Mouse (Mus musculus): Measurements from ENCODE around the gene Iqub. TPM values are rescaled to one million over a fixed set of nuclear protein-coding genes. Genes with fewer than 3 reads are reported as not detected.

Gene Iqub
- polyA plus RNA-seq, 1 experiment, result not detected

- TF ChIP-seq GATA1 (IDR thresholded peaks at IDR 0.05; ENCODE audit: low read length), result no peak
These were observed 12.5 kb upstream of the Iqub start, which contains the start of gene Ndufa5 for GRCm38 (mm10) chr6:24527155-24528063. Gene Ndufa5 (minus strand): TSS chr6:24528013.

GRCm38 (mm10) chr6:24525705-24526104 is 10.8 kb upstream of the Iqub start:
- TF ChIP-seq GATA1 (IDR thresholded peaks at IDR 0.05; ENCODE audit: low read length), result no peak

GRCm38 (mm10) chr6:24516197-24516596 is 1.3 kb upstream of the Iqub start:
- TF ChIP-seq GATA1 (IDR thresholded peaks at IDR 0.05; ENCODE audit: low read length), result no peak

GRCm38 (mm10) chr6:24504141-24504540 is 10.7 kb downstream of the Iqub start:
- no peak for TF ChIP-seq GATA1 (IDR thresholded peaks at IDR 0.05; ENCODE audit: low read length)

- TF ChIP-seq GATA1 (IDR thresholded peaks at IDR 0.05; ENCODE audit: low read length), result no peak
These were observed 24.5 kb downstream of the Iqub start for GRCm38 (mm10) chr6:24490341-24490740.

GRCm38 (mm10) chr6:24486530-24486929 is 28.3 kb downstream of the Iqub start:
- no peak for TF ChIP-seq GATA1 (IDR thresholded peaks at IDR 0.05; ENCODE audit: low read length)

GRCm38 (mm10) chr6:24470571-24471132 is 44.2 kb downstream of the Iqub start:
- no peak for TF ChIP-seq GATA1 (IDR thresholded peaks at IDR 0.05; ENCODE audit: low read length)

- no peak for TF ChIP-seq GATA1 (IDR thresholded peaks at IDR 0.05; ENCODE audit: low read length)
These were observed 44.7 kb downstream of the Iqub start for GRCm38 (mm10) chr6:24470135-24470534.

GRCm38 (mm10) chr6:24456097-24456496 is 58.8 kb downstream of the Iqub start:
- no peak for TF ChIP-seq GATA1 (IDR thresholded peaks at IDR 0.05; ENCODE audit: low read length)

GRCm38 (mm10) chr6:24451026-24451821 is 63.6 kb downstream of the Iqub start:
- TF ChIP-seq GATA1 (IDR thresholded peaks at IDR 0.05; ENCODE audit: low read length), result no peak

GRCm38 (mm10) chr6:24450241-24450640 is 64.6 kb downstream of the Iqub start:
- TF ChIP-seq GATA1 (IDR thresholded peaks at IDR 0.05; ENCODE audit: low read length), result no peak

GRCm38 (mm10) chr6:24416056-24416455 is 98.8 kb downstream of the Iqub start:
- TF ChIP-seq GATA1 (IDR thresholded peaks at IDR 0.05; ENCODE audit: low read length), result no peak

- no peak for TF ChIP-seq GATA1 (IDR thresholded peaks at IDR 0.05; ENCODE audit: low read length)
These were observed 99.4 kb downstream of the Iqub start for GRCm38 (mm10) chr6:24415500-24415899.

- no peak for TF ChIP-seq GATA1 (IDR thresholded peaks at IDR 0.05; ENCODE audit: low read length)
These were observed 106.1 kb downstream of the Iqub start for GRCm38 (mm10) chr6:24408573-24409427.

GRCm38 (mm10) chr6:24407743-24408142 is 107.1 kb downstream of the Iqub start:
- no peak for TF ChIP-seq GATA1 (IDR thresholded peaks at IDR 0.05; ENCODE audit: low read length)

All from G1E-ER4 (cell line).